Mouse (Mus musculus): ENCODE results near the gene Sirt4. TPM values are rescaled to one million over a fixed set of nuclear protein-coding genes. Genes with fewer than 3 reads are reported as not detected.

The Sirt4 gene
- polyA plus RNA-seq, 1 experiment from 2014 or later, result 19.8 TPM

GRCm38 (mm10) chr5:115430187-115430960 is 54.2 kb downstream of the Sirt4 start:
- Histone ChIP-seq H3K27ac (replicated peaks) (peak overlapping the region; percentile 15; the same call in 1 of the 2 replicates), H3K4me2 (peak overlapping the region; percentile 95), H3K9me3 (no peaks in the 10 kb centered on the region), H3K4me1 (peaks cover 30% of the 10 kb centered on the region), H3K4me3 (peak overlapping the region; percentile 89), H3K27me3 (replicated peaks) (peaks cover 48% of the 10 kb centered on the region), H3K9ac (peak overlapping the region; percentile 92), H3K36me3 (peaks cover 4% of the 10 kb centered on the region; the same call in 1 of the 2 replicates)
- under 1% methylated on average over 56 of the region's 73 CpGs for WGBS
- no peak for ATAC-seq (ENCODE audit: extremely low read depth, insufficient number of reproducible peaks, low FRiP score, low TSS enrichment)

GRCm38 (mm10) chr5:115429359-115430186 is 55.0 kb downstream of the Sirt4 start, which contains the start of gene Msi1:
TSS of gene Msi1 (plus strand) at chr5:115429599.
- Histone ChIP-seq H3K4me3 (peak within 1 kb of the TSS; percentile 89), H3K27me3 (replicated peaks) (peaks cover 52% of the 10 kb centered on the region), H3K36me3 (peaks cover 4% of the 10 kb centered on the region; the same call in 1 of the 2 replicates), H3K27ac (replicated peaks) (peak within 1 kb of the TSS; percentile 15; the same call in 1 of the 2 replicates), H3K9me3 (no peaks in the 10 kb centered on the region), H3K4me1 (peaks cover 30% of the 10 kb centered on the region), H3K9ac (peak within 1 kb of the TSS; percentile 92), H3K4me2 (peak within 1 kb of the TSS; percentile 95)
- under 1% methylated on average over 55 of the region's 117 CpGs for WGBS
- no peak; the same call in 1 of the 2 replicates for ATAC-seq (ENCODE audit: extremely low read depth, insufficient number of reproducible peaks, low FRiP score, low TSS enrichment)

GRCm38 (mm10) chr5:115428831-115429358 is 55.6 kb downstream of the Sirt4 start:
- H3K27ac ChIP-seq (replicated peaks), result no peak overlapping the region
- H3K4me3 ChIP-seq, result peak overlapping the region; percentile 89
- peak overlapping the region; percentile 92 for H3K9ac ChIP-seq
- peak overlapping the region; percentile 95 for H3K4me2 ChIP-seq
- 1% methylated on average over 20 of the region's 20 CpGs for WGBS
- peaks cover 4% of the 10 kb centered on the region; the same call in 1 of the 2 replicates for H3K36me3 ChIP-seq
- H3K9me3 ChIP-seq, result no peaks in the 10 kb centered on the region
- H3K4me1 ChIP-seq, result peaks cover 30% of the 10 kb centered on the region
- no peak for ATAC-seq (ENCODE audit: extremely low read depth, insufficient number of reproducible peaks, low FRiP score, low TSS enrichment)
- H3K27me3 ChIP-seq (replicated peaks), result peaks cover 52% of the 10 kb centered on the region

Other genes with a start within 250 kb of the Sirt4 start
- 63.6 and 73.0 TPM in 2 replicates for gene Pop5, start 248.9 kb downstream of the Sirt4 start, polyA plus RNA-seq (2015; fragmentation: Nextera tagmentation; extraction: Ambion mirVana)
- gene Rnf10, start 211.8 kb downstream of the Sirt4 start, polyA plus RNA-seq (2015; fragmentation: Nextera tagmentation; extraction: Ambion mirVana), result 111 and 121 TPM in 2 replicates
- 67.1 and 70.2 TPM in 2 replicates for gene Coq5, start 205.1 kb downstream of the Sirt4 start, polyA plus RNA-seq (2015; fragmentation: Nextera tagmentation; extraction: Ambion mirVana)
- 1,196 and 1,415 TPM in 2 replicates for gene Dynll1, start 183.7 kb downstream of the Sirt4 start, polyA plus RNA-seq (2015; fragmentation: Nextera tagmentation; extraction: Ambion mirVana)
- 112 and 115 TPM in 2 replicates for gene Srsf9, start 157.5 kb downstream of the Sirt4 start, polyA plus RNA-seq (2015; fragmentation: Nextera tagmentation; extraction: Ambion mirVana)
- gene Gatc, start 143.5 kb downstream of the Sirt4 start, polyA plus RNA-seq (2015; fragmentation: Nextera tagmentation; extraction: Ambion mirVana), result 22.0 and 22.8 TPM in 2 replicates
- gene Triap1, start 143.5 kb downstream of the Sirt4 start, polyA plus RNA-seq (2015; fragmentation: Nextera tagmentation; extraction: Ambion mirVana), result 40.2 and 42.4 TPM in 2 replicates
- 1,395 and 1,520 TPM in 2 replicates for gene Cox6a1, start 135.7 kb downstream of the Sirt4 start, polyA plus RNA-seq (2015; fragmentation: Nextera tagmentation; extraction: Ambion mirVana)
- gene Msi1, start 55.1 kb downstream of the Sirt4 start, polyA plus RNA-seq (2015; fragmentation: Nextera tagmentation; extraction: Ambion mirVana), result 3.7 and 4.1 TPM in 2 replicates
- gene Pla2g1b, start 18.5 kb downstream of the Sirt4 start, polyA plus RNA-seq (2015; fragmentation: Nextera tagmentation; extraction: Ambion mirVana), result 0.88 and 1.1 TPM in 2 replicates
- 29.7 and 31.7 TPM in 2 replicates for gene Pxn, start 22.0 kb upstream of the Sirt4 start, polyA plus RNA-seq (2015; fragmentation: Nextera tagmentation; extraction: Ambion mirVana)
- gene Rplp0, start 74.7 kb upstream of the Sirt4 start, polyA plus RNA-seq (2015; fragmentation: Nextera tagmentation; extraction: Ambion mirVana), result 1,009 and 1,125 TPM in 2 replicates
- gene Gcn1l1, start 80.5 kb upstream of the Sirt4 start, polyA plus RNA-seq (2015; fragmentation: Nextera tagmentation; extraction: Ambion mirVana), result 24.6 and 26.7 TPM in 2 replicates
- gene Rab35, start 147.2 kb upstream of the Sirt4 start, polyA plus RNA-seq (2015; fragmentation: Nextera tagmentation; extraction: Ambion mirVana), result 13.1 and 15.7 TPM in 2 replicates
- 7.7 and 7.8 TPM in 2 replicates for gene Bicdl1, start 246.9 kb upstream of the Sirt4 start, polyA plus RNA-seq (2015; fragmentation: Nextera tagmentation; extraction: Ambion mirVana)

Data from heart, embryonic 13.5 days (tissue).